Mouse (Mus musculus): ENCODE data around the gene Men1.

Gene Men1

GRCm38 (mm10) chr19:6373539-6374400 lies 39.0 kb downstream of the Men1 start:
- peak; percentile 73 for DNase-seq

- no peak for DNase-seq
Observed at GRCm38 (mm10) chr19:6374571-6374970, 39.8 kb downstream of the Men1 start.

GRCm38 (mm10) chr19:6375423-6376254 lies 40.9 kb downstream of the Men1 start:
- DNase-seq, result peak; percentile 35

GRCm38 (mm10) chr19:6376255-6376564 lies 41.4 kb downstream of the Men1 start:
- DNase-seq, result peak; percentile 62

- no peak for DNase-seq
Observed at GRCm38 (mm10) chr19:6376643-6377042, 41.9 kb downstream of the Men1 start.

- DNase-seq, result no peak
Observed at GRCm38 (mm10) chr19:6377327-6378040, 42.7 kb downstream of the Men1 start.

- no peak for DNase-seq
Observed at GRCm38 (mm10) chr19:6380411-6381166, 45.8 kb downstream of the Men1 start.

- DNase-seq, result no peak
Observed at GRCm38 (mm10) chr19:6381238-6381637, 46.5 kb downstream of the Men1 start.

- DNase-seq, result peak; percentile 64
Observed at GRCm38 (mm10) chr19:6382323-6382924, 47.6 kb downstream of the Men1 start.

- DNase-seq, result no peak
Observed at GRCm38 (mm10) chr19:6383470-6383869, 48.7 kb downstream of the Men1 start.

GRCm38 (mm10) chr19:6384128-6384527 lies 49.3 kb downstream of the Men1 start, which contains the start of gene Pygm:
Pygm (plus strand) TSS chr19:6384399.
- no peak for DNase-seq

GRCm38 (mm10) chr19:6384954-6385353 lies 50.2 kb downstream of the Men1 start:
- no peak for DNase-seq

- no peak for DNase-seq
Observed at GRCm38 (mm10) chr19:6385419-6385818, 50.6 kb downstream of the Men1 start.

GRCm38 (mm10) chr19:6385821-6386220 lies 51.0 kb downstream of the Men1 start:
- DNase-seq, result no peak

GRCm38 (mm10) chr19:6386234-6386633 lies 51.5 kb downstream of the Men1 start:
- DNase-seq, result no peak

- DNase-seq, result peak; percentile 66
Observed at GRCm38 (mm10) chr19:6388006-6388405, 53.2 kb downstream of the Men1 start.

GRCm38 (mm10) chr19:6389803-6390202 lies 55.0 kb downstream of the Men1 start:
- no peak for DNase-seq

GRCm38 (mm10) chr19:6390251-6390650 lies 55.5 kb downstream of the Men1 start:
- no peak for DNase-seq

Data from cerebellum, adult 11 months (tissue).